Mouse (Mus musculus) left cerebral cortex, adult 9 months (tissue): ENCODE results near the gene 1700029H14Rik.

Source experiments
- DNase-seq, 2 experiments: peaks; one replicate each; pipeline ENCODE4 v3.0.0; 2022; ENCODE audit warnings: low spot score in 2 of 2

1700029H14Rik gene

GRCm38 (mm10) chr8:13504894-13505674, 57.2 kb downstream of the 1700029H14Rik start:
- no peak for DNase-seq

DNA sequence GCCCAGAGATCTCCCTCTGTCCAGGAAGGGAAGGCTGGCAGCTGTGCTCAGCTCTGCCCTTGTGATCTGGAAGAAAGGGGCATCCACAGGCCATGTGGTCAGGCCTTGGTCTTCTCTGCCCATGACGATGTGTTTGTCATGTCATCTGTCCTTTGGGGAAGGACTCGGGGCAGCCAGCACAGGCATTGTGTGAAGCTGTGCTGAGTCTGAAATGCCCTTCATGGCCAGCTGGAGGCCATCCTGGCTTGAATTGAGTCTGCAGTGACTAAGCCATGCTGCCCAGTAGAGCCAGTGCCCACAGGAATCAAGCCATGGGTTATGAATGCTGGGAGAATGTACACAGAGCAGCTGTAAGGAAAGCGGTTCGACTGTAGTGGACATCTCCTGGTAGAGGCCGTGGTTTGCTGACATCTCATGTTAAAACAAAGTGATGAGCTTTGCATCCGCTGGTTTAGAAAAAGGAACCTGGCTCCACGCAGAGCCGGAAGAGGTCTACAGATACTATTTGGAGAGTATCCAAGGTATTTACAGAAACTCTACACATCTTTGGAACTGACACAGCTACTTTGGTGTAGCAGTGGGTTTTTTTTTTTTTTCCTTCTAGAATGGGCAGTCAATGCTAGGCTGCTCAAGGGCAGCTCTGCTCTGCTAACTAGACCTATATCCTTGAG, 58.2 kb downstream of the 1700029H14Rik start:
- DNase-seq, result peak in 1 of 2 experiments; percentile 11

GRCm38 (mm10) chr8:13501221-13501620, 61.0 kb downstream of the 1700029H14Rik start:
- no peak for DNase-seq
